Mouse (Mus musculus): ENCODE measurements around the gene Nup210l.

GRCm38 (mm10) chr3:90097928-90098327 lies 6.0 kb upstream of the Nup210l start:
- no peak for TF ChIP-seq CTCF (conservative IDR thresholded peaks at IDR 0.05; ENCODE audit: low read length)
- no peak for TF ChIP-seq POU5F1 (IDR thresholded peaks at IDR 0.05; ENCODE audit: borderline replicate concordance, low read length)

Measured in E14TG2a.4 (cell line).